Mouse (Mus musculus): ENCODE data around the gene Uqcc3. TPM values are rescaled to one million over a fixed set of nuclear protein-coding genes. Genes with fewer than 3 reads are reported as not detected.
A peak's percentile ranks its signal among the peaks of the same experiment; 100 is the strongest.

Gene Uqcc3
- total RNA-seq (2014; rRNA removed) (17.9 and 21.1 TPM in 2 replicates), polyA plus RNA-seq (2015; fragmentation: Nextera tagmentation; extraction: Ambion mirVana) (64.9 and 77.0 TPM in 2 replicates)

- peak within 1 kb of the TSS; percentile 87 for H3K4me2 ChIP-seq (ENCODE audit: low read depth, low read length)
- H3K27me3 ChIP-seq (ENCODE audit: insufficient read depth, low read length): no peaks in the 10 kb centered on the region
- ATAC-seq: peak; percentile 98
- H3K4me3 ChIP-seq (ENCODE audit: low read length): peak within 1 kb of the TSS; percentile 72
- under 1% methylated on average over 42 of the region's 42 CpGs for WGBS
- TF ChIP-seq CTCF (IDR thresholded peaks at IDR 0.05; ENCODE audit: low read depth): no peak
- peak within 1 kb of the TSS; percentile 77 for H3K9ac ChIP-seq (replicated peaks; ENCODE audit: low read length)
- H3K4me1 ChIP-seq (ENCODE audit: insufficient read depth, low read length): peaks cover 6% of the 10 kb centered on the region; the same call in 1 of the 2 replicates
- no peaks in the 10 kb centered on the region for H3K9me3 ChIP-seq (ENCODE audit: low read length)
- peak; percentile 94 for DNase-seq (ENCODE audit: low spot score)
- peak within 1 kb of the TSS; percentile 83 for H3K27ac ChIP-seq
- H3K36me3 ChIP-seq (ENCODE audit: insufficient read depth, low read length): peaks cover 2% of the 10 kb centered on the region; the same call in 1 of the 2 replicates
These were observed at the start of gene Uqcc3 for GRCm38 (mm10) chr19:8880311-8881033. Gene Uqcc3 (minus strand): TSS chr19:8880923.

- 18% methylated on average over 11 of the region's 11 CpGs for WGBS
- Histone ChIP-seq H3K9ac (replicated peaks; ENCODE audit: low read length) (peak overlapping the region; percentile 59), H3K9me3 (ENCODE audit: low read length) (no peaks in the 10 kb centered on the region), H3K27me3 (ENCODE audit: insufficient read depth, low read length) (no peaks in the 10 kb centered on the region), H3K4me2 (ENCODE audit: low read depth, low read length) (peak overlapping the region; percentile 71), H3K4me3 (ENCODE audit: low read length) (peak overlapping the region; percentile 53), H3K27ac (peak overlapping the region; percentile 62; the same call in 1 of the 2 replicates), H3K4me1 (ENCODE audit: insufficient read depth, low read length) (no peaks in the 10 kb centered on the region), H3K36me3 (ENCODE audit: insufficient read depth, low read length) (peaks cover 8% of the 10 kb centered on the region; the same call in 1 of the 2 replicates)
- TF ChIP-seq CTCF (IDR thresholded peaks at IDR 0.05; ENCODE audit: low read depth): no peak
- ATAC-seq (peak; percentile 18; the same call in 1 of the 2 replicates), DNase-seq (ENCODE audit: low spot score) (no peak)
These were observed 49.4 kb upstream of the Uqcc3 start for GRCm38 (mm10) chr19:8930117-8930516.

GRCm38 (mm10) chr19:8929224-8930088 lies 48.7 kb upstream of the Uqcc3 start, which contains the start of the genes Rom1 and Eml3:
Gene Rom1 (minus strand): TSS chr19:8929356.
Gene Eml3 (plus strand): TSS chr19:8929552.
- Histone ChIP-seq H3K36me3 (ENCODE audit: insufficient read depth, low read length) (peaks cover 8% of the 10 kb centered on the region; the same call in 1 of the 2 replicates), H3K27ac (peak within 1 kb of the TSS; percentile 62), H3K4me2 (ENCODE audit: low read depth, low read length) (peak within 1 kb of the TSS; percentile 71), H3K9ac (replicated peaks; ENCODE audit: low read length) (peak within 1 kb of the TSS; percentile 59), H3K27me3 (ENCODE audit: insufficient read depth, low read length) (no peaks in the 10 kb centered on the region), H3K4me3 (ENCODE audit: low read length) (peak within 1 kb of the TSS; percentile 53), H3K4me1 (ENCODE audit: insufficient read depth, low read length) (no peaks in the 10 kb centered on the region), H3K9me3 (ENCODE audit: low read length) (no peaks in the 10 kb centered on the region)
- DNase-seq (ENCODE audit: low spot score): peak; percentile 62
- 1% methylated on average over 57 of the region's 74 CpGs for WGBS
- ATAC-seq: peak; percentile 72
- TF ChIP-seq CTCF (IDR thresholded peaks at IDR 0.05; ENCODE audit: low read depth): peak; percentile 40

- Histone ChIP-seq H3K27ac (peak overlapping the region; percentile 62; the same call in 1 of the 2 replicates), H3K4me2 (ENCODE audit: low read depth, low read length) (peak overlapping the region; percentile 71), H3K4me3 (ENCODE audit: low read length) (peak overlapping the region; percentile 53), H3K27me3 (ENCODE audit: insufficient read depth, low read length) (no peaks in the 10 kb centered on the region), H3K36me3 (ENCODE audit: insufficient read depth, low read length) (peaks cover 8% of the 10 kb centered on the region; the same call in 1 of the 2 replicates), H3K4me1 (ENCODE audit: insufficient read depth, low read length) (no peaks in the 10 kb centered on the region), H3K9me3 (ENCODE audit: low read length) (no peaks in the 10 kb centered on the region), H3K9ac (replicated peaks; ENCODE audit: low read length) (peak overlapping the region; percentile 59; the same call in 1 of the 2 replicates)
- no peak for DNase-seq (ENCODE audit: low spot score)
- 15% methylated on average over 16 of the region's 16 CpGs for WGBS
- ATAC-seq: peak; percentile 9
- TF ChIP-seq CTCF (IDR thresholded peaks at IDR 0.05; ENCODE audit: low read depth): no peak
These were observed 48.0 kb upstream of the Uqcc3 start for GRCm38 (mm10) chr19:8928689-8929223.

- peaks cover 8% of the 10 kb centered on the region; the same call in 1 of the 2 replicates for H3K36me3 ChIP-seq (ENCODE audit: insufficient read depth, low read length)
- H3K27me3 ChIP-seq (ENCODE audit: insufficient read depth, low read length): no peaks in the 10 kb centered on the region
- no peak for TF ChIP-seq CTCF (IDR thresholded peaks at IDR 0.05; ENCODE audit: low read depth)
- H3K4me2 ChIP-seq (ENCODE audit: low read depth, low read length): no peak overlapping the region
- ATAC-seq (no peak), DNase-seq (ENCODE audit: low spot score) (no peak)
- whole genome bisulfite sequencing: 91% methylated on average over 12 of the region's 12 CpGs
- H3K9me3 ChIP-seq (ENCODE audit: low read length): no peaks in the 10 kb centered on the region
- H3K9ac ChIP-seq (replicated peaks; ENCODE audit: low read length): no peak overlapping the region
- H3K4me1 ChIP-seq (ENCODE audit: insufficient read depth, low read length): no peaks in the 10 kb centered on the region
- H3K27ac ChIP-seq: 0 out of 2 replicates have a peak overlapping the region, but pooled peaks have one; percentile 62
- no peak overlapping the region for H3K4me3 ChIP-seq (ENCODE audit: low read length)
These were observed 47.3 kb upstream of the Uqcc3 start for GRCm38 (mm10) chr19:8927891-8928525.

- Histone ChIP-seq H3K9me3 (ENCODE audit: low read length) (no peaks in the 10 kb centered on the region), H3K9ac (replicated peaks; ENCODE audit: low read length) (no peak overlapping the region), H3K4me2 (ENCODE audit: low read depth, low read length) (no peak overlapping the region), H3K36me3 (ENCODE audit: insufficient read depth, low read length) (peaks cover 8% of the 10 kb centered on the region; the same call in 1 of the 2 replicates), H3K4me3 (ENCODE audit: low read length) (no peak overlapping the region), H3K27ac (no peak overlapping the region), H3K27me3 (ENCODE audit: insufficient read depth, low read length) (no peaks in the 10 kb centered on the region), H3K4me1 (ENCODE audit: insufficient read depth, low read length) (no peaks in the 10 kb centered on the region; the same call in 1 of the 2 replicates)
- 87% methylated on average over 2 of the region's 2 CpGs for WGBS
- DNase-seq (ENCODE audit: low spot score): no peak
- TF ChIP-seq CTCF (IDR thresholded peaks at IDR 0.05; ENCODE audit: low read depth): no peak
- ATAC-seq: no peak
These were observed 46.0 kb upstream of the Uqcc3 start for GRCm38 (mm10) chr19:8926766-8927165.

Measured in hindbrain, postnatal 0 days (tissue).